Mouse (Mus musculus) C2C12 (cell line): Measurements from ENCODE around the gene Clca2.

Experiments
- CTCF ChIP-seq: IDR thresholded peaks from one replicate; pipeline ENCODE4 v1.5.1; 2011; ENCODE audit not compliant: control insufficient read depth, insufficient read depth, insufficient read length
- MAX ChIP-seq: IDR thresholded peaks from one replicate; pipeline ENCODE4 v1.6.1; 2011; ENCODE audit warnings: mild to moderate bottlenecking, control low read depth
- MYOD1 ChIP-seq: IDR thresholded peaks from one replicate; pipeline ENCODE4 v1.6.1; 2011; ENCODE audit warnings: low read depth; ENCODE audit not compliant: control insufficient read depth, insufficient read length
- MYOG ChIP-seq: IDR thresholded peaks from one replicate; pipeline ENCODE4 v1.6.1; 2011; ENCODE audit not compliant: control insufficient read depth, insufficient read length; ENCODE audit errors: extremely low read depth
- USF1 ChIP-seq: IDR thresholded peaks from one replicate; pipeline ENCODE4 v1.6.1; 2011; ENCODE audit warnings: low read depth, mild to moderate bottlenecking, control low read depth, moderate library complexity

- TF ChIP-seq CTCF (no peak), MYOD1 (no peak), USF1 (no peak), MAX (no peak), MYOG (no peak)
These were observed 15.9 kb upstream of the Clca2 start for GRCm38 (mm10) chr3:145115169-145115568.
